Mouse (Mus musculus) thymus, postnatal 36 days (tissue): ENCODE results near the gene Kcnip3.

ENCODE experiments used
- DNase-seq, 2 experiments: peaks; one replicate each; pipeline ENCODE4 v3.0.0; 2022; ENCODE audit warnings: mixed read lengths in 2 of 2

Gene Kcnip3

DNA sequence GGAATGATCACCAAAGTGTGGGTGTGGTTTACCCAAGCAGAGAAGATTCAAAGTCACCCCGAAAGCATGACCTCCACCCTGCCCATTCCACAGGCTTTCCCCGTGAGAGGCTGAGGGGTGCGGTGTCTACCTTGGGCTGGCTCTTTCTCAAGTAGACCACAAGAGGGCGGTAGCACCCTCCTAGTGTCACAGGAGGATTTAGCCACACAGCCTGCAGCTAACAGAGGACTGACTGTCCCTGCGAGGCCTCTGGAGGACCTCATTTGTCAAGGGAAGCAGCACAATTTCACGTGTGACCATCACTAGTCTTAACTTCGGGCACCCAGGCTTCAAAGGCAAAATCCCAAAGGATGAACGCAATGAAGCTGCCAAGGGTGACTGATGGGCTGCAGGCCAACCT, 59.6 kb downstream of the Kcnip3 start:
- DNase-seq, result peak; percentile 35 to 36

DNA sequence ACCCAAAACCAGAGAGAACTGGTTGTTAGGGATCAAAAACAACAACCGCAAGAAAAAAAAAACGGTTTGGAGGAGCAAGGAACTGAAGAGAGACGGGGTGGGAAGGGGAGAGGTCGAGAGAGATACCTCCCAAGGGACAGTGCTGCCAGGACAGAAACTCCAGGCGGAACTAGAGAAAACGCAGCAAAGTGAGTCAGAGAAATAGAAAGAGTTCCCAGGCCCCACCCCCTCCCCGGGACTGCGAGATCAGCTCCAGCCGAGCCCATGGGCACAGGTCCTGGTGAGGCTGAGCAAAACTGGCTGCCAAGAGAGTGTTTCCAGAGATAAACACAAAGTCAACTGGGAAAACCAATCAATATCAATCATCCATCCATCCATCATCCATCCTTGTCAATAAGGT, 60.5 kb downstream of the Kcnip3 start:
- no peak for DNase-seq

DNA sequence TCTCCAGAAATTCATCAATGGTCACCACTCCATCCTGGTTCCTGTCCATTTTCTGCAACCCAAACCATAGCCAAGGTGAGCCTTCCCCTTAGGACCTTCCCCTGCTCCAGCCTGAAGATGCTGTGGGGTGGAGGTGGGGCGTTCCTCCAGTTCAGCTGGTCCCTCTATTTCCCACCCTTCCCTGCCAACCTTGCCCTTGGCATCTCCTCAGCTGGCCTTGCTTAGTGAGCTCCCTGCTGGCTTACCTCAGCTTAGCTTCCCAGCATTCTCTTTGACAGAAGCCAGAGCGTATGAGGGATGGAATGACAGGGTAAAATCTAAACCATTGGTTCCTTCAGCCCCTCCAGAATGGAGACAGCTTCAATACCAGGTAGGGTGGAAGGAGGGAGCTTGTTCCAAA, 62.6 kb downstream of the Kcnip3 start:
- DNase-seq, result no peak

DNA sequence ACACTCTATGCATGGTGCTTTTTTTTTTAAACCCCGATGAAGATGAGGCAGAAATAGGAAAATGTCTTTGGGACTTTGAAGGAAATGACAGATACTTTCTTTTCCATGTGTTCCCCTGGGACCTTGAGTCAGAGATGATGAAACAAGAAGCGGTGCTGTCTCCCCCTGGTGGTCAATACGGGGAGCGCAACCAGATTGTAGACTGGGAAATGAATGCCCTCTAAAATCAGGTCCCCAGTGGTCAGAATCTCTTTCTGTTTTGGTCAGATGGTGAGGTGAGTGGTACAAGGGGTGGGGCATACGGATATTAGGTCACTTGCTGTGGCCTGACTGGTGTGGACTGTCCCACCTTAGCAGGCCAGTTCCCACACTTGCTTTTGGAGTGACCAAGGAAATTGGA, 68.1 kb downstream of the Kcnip3 start:
- DNase-seq, result peak; percentile 47 to 59

DNA sequence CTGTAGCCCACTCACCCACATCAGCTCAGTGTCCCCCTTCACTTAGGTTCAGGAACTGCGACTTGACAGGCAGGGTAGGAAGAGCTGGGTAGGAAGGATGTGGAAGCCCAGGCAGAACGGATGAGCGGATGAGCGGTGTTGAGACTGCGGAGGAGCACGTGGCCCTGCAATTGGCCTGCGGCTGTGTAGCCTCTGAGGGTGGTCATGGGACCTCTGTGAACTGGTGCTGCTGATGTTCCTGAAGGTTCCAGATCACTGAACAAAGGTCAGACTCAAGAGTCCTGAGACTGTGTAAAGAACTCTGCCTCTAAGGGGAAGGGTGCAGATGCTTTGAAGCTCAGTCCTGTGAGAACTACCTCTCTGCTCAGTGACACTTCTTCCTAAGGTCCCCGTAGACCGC, 68.8 kb downstream of the Kcnip3 start:
- no peak for DNase-seq

DNA sequence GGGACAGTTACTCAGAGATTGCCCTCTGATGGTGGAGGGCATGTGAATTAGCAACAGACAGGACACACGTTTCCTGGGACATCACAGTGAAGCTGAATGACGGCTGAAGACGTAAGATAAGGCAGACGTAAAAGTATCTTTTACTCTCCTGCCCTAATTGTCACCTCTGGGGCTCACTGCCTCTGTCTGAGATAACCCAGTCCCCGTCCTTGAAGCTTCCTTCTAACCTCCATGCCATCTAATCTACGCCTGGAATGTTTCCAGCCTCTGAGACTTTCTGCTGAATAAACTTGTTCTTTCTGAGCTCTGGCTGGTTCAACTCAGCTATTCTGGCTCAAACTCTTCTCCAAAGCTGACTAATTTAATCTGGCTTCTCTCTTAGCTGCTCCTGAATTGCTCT, 70.1 kb downstream of the Kcnip3 start:
- no peak for DNase-seq

DNA sequence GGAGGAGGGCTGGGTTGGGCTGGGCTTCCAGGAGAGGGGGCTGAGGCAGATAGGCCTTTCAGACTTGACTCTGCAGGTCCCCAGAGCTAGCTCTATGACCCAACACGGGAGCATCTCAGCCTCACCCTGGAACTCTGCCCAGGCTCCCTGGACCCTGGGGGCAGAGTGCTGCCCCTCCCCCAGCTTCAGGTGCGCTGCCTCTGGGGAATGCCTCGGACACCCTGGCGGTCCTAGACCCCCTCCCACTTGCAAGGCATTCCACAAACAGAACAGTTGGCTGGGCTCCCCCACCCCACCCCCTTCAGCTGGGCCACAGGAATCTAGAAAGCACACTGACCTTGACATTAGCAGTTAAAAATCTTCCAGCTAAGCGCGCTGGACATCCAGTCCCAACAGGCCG, 72.2 kb downstream of the Kcnip3 start:
- DNase-seq, result no peak

DNA sequence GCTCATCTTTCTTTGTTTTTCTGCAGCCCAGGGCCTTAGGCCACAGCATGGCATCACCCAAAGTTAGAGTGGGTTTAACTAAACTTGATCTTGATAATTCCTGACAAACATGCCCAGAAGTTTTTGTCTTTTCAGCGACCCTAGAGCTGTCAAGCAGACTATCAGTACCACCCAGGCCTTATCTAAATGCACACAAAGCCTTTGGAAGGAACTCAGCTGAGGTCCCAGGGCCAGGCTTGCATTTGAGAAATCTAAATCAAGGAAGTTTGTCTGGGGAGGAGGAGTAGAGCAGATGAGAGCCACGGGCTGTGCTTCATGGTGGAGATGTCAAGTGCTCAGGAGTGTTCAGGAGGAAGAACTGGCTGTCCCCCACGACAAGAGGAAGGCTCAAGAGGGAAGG, 75.0 kb downstream of the Kcnip3 start:
- DNase-seq, result no peak

DNA sequence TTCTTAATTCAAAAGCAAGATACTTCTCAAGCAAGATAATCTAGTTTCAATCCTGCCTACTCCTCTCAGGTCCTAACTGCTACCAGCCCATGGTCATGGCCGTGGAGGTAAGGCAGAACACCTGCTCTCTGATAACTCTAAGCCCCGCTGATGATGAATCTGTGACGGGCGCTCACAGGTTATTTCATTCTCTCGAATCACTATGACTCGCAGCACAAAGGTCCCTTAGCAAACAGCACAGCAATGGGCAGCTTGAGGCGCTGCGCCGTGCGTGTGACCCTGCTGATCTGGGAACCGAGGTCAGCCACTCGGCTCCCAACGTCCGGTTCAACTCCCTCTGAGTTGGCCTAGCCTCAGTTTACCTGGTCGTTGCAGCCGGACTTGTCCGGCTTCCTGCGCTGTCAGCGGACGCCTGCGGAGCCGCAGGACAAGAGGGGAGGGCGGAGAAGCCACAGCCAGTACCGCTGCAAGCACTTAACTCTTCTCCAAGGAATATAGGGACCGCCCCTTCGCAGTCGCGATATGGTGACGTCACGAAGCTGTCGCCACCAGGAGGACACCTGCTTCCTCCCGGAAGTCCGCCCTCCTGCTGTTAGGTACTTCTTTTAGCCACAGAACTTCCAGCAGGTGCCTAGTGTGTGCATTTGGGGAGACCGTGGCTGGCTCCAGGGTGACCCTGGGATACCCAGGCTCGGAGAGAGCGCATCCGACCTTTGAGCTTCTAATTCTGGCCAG, 77.7 kb downstream of the Kcnip3 start, which contains the start of gene Fahd2a:
Gene Fahd2a (minus strand): TSS at position 511 of the 735 bp plus-strand sequence.
- DNase-seq, result peak; percentile 82 to 89

DNA sequence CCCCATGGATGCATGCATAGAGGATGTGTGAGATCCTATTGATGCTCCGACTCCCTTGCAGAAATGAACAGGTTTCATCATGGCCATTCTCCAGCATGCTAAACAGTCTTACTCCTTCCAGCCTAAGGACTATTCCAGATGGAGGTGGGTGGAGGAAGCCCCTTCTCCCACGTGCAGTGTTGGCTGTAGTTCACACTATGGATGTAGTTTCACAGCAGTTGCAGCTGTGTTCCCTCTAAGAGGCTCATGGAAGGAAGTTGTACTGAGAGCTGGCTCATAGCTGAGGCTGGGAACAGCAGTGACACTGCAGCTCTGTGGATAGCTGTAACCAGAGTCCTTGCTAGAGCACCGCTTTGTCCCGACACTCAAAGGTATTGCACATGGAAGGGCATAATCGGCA, 84.2 kb downstream of the Kcnip3 start:
- no peak for DNase-seq

DNA sequence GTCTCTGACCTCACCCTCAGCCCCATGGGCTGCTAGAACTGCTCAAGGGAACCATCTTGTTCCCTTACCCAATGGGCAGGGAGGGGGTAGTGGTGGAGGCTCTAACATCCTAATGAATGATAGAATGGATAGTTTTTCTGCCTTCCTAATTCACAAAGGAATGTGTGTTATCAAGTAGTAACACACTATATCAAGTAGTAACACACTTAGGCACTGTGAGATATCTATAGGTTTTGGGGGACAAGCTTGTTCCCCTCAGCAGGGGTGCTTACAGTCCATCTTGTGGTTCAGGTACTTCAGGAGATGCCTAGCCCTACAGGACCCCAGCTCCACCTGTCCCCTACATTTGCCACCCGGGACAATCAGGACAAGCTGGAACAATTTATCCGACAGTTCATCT, 86.3 kb downstream of the Kcnip3 start:
- DNase-seq, result no peak

DNA sequence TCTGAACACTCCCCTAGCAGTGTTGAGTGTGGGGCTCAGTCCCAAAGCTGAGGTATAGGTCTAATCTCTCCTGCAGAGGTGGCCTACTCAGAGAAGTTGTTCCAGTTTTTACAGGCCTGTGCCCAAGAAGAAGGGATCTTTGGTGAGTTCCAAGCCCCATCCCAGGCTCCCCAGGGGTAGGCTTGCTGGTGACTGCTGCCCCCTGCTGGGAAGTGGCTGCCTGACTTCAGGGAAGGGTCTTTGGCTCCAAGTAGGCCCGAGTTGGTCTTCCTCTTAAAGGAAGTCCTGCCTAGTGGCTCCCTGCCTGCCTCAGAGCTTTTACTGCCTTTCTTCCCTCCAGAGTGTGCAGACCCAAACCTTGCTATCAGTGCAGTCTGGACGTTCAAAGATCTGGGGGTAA, 86.8 kb downstream of the Kcnip3 start:
- peak; percentile 39 to 48 for DNase-seq

DNA sequence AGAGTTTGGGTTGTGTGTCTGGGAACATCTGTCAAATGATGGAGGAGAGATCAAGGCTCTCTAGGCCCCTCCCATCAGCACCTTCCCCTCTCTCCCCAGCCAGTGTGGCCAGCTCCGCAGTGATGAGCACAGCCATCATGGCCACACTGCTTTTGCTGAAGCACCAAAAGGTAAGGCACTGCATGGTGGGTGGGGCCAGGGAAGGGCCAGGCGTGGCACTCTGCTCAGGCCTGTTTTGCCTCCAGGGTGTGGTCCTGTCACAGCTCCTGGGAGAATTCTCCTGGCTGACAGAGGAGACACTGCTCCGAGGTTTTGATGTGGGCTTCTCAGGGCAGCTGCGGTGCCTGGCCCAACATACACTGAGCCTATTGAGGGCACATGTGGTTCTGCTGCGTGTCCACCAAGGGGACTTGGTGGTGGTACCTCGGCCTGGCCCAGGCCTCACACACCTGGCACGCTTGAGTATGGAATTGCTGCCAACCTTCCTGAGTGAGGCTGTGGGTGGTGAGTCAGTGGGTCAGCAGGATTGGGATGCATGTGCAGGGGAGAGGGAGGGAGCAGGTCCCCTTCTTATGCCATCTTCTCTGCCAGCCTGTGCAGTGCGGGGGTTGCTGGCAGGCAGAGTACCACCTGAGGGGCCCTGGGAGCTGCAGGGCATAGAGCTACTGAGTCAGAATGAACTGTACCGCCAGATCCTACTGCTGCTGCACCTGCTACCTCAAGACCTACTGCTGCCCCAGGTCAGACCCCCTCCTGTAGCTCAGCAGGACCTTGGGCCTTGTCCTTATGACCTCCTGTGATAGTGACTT, 88.2 kb downstream of the Kcnip3 start:
- no peak for DNase-seq

DNA sequence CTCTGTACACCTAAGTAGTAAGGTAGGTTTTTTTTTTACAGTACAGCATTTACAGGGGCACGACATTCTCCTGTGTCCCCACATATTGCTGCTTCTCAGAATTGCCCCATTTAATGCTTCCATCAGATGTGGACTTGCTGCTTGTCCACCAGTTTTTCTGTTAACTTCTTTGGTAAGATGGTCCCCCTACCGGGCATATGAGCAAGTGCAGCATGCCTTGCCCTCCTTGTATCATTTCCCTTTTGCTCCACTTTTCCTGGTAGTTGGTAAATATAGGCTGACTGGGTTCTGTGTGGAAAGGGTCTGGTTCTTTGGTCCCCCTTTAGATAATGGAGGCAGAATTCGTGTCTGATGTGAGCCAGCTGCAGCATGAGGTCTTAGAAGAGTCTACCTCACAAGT, 91.7 kb downstream of the Kcnip3 start:
- no peak for DNase-seq

DNA sequence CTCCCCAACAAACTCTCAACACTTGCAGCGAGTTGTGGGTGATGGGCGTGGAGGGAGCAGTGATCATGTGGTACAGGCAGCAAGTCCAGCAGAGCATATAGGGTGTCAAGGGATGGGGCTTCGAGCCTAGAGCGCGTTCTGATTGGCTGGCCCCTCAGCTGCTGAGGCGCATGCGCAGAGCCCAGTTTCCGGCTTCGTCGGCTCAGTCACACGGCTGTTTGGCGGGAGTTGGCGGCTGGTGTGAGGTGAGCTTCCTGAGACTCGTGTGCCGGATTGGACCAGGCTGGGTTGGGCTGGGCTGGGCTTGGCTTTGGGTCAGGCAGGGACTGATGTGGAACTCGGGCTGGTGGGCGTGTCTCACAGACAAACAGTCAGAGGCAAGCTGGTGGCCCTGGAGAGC, 96.9 kb downstream of the Kcnip3 start, which contains the start of gene Gpat2:
Gene Gpat2 (plus strand): TSS at position 223 of the 400 bp plus-strand sequence.
- no peak for DNase-seq

DNA sequence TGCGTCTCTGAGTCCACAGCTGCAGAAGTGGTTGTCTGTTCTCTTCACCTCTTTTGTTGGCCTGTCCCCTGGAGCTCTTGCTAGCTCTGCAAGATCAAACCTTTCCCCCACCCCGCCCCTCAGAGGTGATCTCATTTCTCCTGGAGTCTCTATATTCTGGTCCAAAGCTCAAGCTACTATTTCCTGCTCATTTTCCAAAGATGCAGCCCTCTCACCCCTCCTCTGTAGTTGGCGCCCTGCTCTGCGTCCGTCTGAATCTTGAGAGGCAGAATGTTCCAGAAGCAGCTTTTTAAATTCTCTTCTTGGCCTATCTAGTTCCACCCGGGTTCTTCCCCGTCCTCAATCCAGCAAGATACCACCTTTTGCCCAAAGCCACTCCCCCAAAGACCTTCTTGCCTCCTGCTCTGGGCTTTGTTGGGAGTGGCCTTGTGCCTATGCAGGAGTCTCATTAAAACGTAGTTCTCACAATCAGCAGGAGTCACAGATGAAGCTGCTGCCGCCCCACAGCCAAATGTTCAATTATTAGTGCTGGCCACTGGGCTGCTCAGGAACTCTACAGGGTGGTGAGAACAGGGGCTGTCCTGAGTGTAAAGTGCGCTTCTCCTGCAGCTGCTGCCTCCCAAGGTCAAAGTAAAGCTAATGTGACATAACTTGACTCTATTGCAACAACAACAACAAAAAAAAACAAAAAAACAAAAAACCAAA, 103.5 kb downstream of the Kcnip3 start:
- no peak for DNase-seq

DNA sequence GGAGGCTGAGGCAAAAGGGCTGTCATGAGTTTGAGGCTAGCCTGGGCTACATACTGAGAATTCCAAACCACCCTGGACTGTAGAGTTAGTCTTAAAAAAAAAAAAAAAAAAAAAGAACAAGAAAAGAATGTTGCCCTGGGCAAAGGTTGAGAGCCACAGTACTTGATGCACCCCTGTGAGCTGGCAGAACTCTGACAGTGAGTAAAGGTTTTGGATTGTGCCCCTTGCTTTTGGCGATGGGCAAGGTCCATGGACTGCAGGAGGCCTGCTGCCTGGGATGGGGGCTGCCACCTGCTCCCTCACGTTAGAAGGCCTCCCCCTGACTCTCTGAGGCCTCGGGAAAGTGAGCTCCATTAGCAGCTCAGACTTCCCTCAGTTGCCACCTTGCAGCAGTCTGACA, 105.2 kb downstream of the Kcnip3 start:
- no peak for DNase-seq

DNA sequence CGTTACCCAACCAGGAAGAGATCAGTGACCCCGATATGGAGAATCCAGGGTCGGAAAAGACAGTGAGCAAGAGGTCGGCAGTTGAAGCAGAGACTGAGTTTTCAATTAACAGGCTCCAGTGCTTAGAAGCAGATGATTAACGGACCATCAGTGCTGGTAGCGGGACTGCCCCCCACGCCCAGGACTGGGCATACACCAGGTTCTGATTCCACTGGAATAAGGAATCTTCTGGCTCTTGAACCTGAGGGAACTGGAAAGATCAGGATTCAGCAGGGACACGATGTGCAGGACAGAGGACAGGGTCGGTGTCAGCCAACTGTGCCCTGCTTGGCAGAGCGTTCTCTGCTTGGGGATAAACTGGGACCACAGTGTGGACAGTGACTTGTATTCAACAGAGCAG, 106.1 kb downstream of the Kcnip3 start:
- DNase-seq, result no peak

DNA sequence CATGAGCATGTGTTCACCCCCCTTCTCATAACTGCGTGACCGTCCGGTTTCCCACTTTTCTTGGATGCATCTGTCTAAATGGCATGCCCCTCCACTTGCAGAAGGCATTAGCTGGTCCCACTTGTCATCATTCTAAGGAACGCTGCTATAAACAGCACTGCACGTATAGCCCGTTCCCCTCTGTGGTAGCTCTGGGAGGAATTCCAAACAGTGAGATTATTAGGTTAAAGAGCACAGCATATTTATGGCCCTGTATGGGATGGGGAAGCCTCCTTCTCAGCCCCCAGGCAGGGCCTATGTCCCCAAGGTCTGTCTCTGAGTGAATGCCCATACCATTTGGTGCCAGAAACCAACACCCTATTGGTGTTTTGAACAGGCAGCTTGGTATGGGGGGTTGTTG, 110.8 kb downstream of the Kcnip3 start:
- DNase-seq, result no peak
